Mouse (Mus musculus) hindbrain, embryonic 14.5 days (tissue): Measurements from ENCODE around the gene Olfr392. TPM values are rescaled to one million over a fixed set of nuclear protein-coding genes. Genes with fewer than 3 reads are reported as not detected.

Experiments used
- ATAC-seq: fragments of 200-750 bp; cut with Nextera tagmentation; 2 replicates; pipeline ENCODE4 v1.8.0; 2017; ENCODE audit warnings: moderate number of reproducible peaks, mild to moderate bottlenecking, moderate TSS enrichment, moderate library complexity; ENCODE audit not compliant: low FRiP score
- DNase-seq: peaks from one replicate; pipeline ENCODE4 v3.0.0-alpha.2; 2015; ENCODE audit warnings: low spot score
- H3K27ac ChIP-seq: fragments of 300-500 bp; sonication (generic); 2 replicates; pipeline ENCODE4 v1.5.1; 2014; ENCODE audit warnings: mild to moderate bottlenecking, moderate library complexity
- H3K27me3 ChIP-seq: fragments of 300-500 bp; sonication (generic); 2 replicates; pipeline ENCODE4 v1.6.1; 2014; ENCODE audit warnings: mild to moderate bottlenecking, low read length, mixed read lengths; ENCODE audit not compliant: control insufficient read depth, insufficient read depth
- H3K36me3 ChIP-seq: fragments of 300-500 bp; sonication (generic); replicated peaks from 2 replicates; pipeline ENCODE4 v1.6.1; 2014; ENCODE audit not compliant: control insufficient read depth, insufficient read depth
- H3K4me1 ChIP-seq: fragments of 300-500 bp; sonication (generic); replicated peaks from 2 replicates; pipeline ENCODE4 v1.6.1; 2014; ENCODE audit warnings: antibody characterized with exemption, low read length, mixed read lengths; ENCODE audit not compliant: control insufficient read depth, insufficient read depth
- H3K4me2 ChIP-seq: fragments of 300-500 bp; sonication (generic); replicated peaks from 2 replicates; pipeline ENCODE4 v1.6.1; 2014; ENCODE audit warnings: mild to moderate bottlenecking, moderate library complexity
- H3K4me3 ChIP-seq: fragments of 300-500 bp; sonication (generic); replicated peaks from 2 replicates; pipeline ENCODE4 v1.5.1; 2014; ENCODE audit warnings: mild to moderate bottlenecking, low read length
- H3K9ac ChIP-seq: fragments of 300-500 bp; sonication (generic); 2 replicates; pipeline ENCODE4 v1.6.1; 2014
- H3K9me3 ChIP-seq: fragments of 300-500 bp; sonication (generic); 2 replicates; pipeline ENCODE4 v1.6.1; 2016; ENCODE audit warnings: low read length; ENCODE audit not compliant: control insufficient read depth
- WGBS: fragments of 180-500 bp; shearing (Covaris S2); extraction: QIAGEN DNeasy Blood & Tissue Kit; methylation state at CpG from one replicate; pipeline ENCODE4 v1.1.7; 2014; 5-methylcytosine and 5-hydroxymethylcytosine counted together
- polyA plus RNA-seq: library from polyadenylated mRNA; unstranded; fragments of >200 nt; fragmentation: Nextera tagmentation; extraction: Ambion mirVana; gene quantifications from 2 replicates; pipeline ENCODE4 v1.2.1, GENCODE M21; 2014

The Olfr392 gene
- not detected in 2 replicates for polyA plus RNA-seq

DNA sequence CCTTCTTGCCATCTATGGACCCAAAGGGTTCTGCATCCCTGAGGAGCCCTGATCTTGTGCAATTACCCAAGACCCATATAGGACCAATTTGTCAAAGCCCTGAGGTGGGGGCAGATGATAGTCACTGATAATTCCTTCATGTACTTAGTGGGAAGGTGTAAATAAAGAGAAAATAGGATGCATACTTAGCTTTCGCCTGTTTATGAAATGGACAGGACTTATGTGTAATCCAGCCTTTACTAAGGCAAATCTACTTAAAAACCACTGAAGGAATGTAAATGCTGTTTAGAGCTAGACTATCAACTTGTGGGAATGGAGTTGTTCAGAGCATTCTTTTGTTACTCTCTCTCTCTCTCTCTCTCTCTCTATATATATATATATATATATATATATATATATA lies at the start of gene Olfr392:
TSS of gene Olfr392 (minus strand) at position 101 of the 400 bp plus-strand sequence.
- WGBS, result 96% methylated on average over 1 of the region's 1 CpGs
- Histone ChIP-seq H3K9me3 (peaks cover 10% of the 10 kb centered on the region), H3K4me2 (no peak within 1 kb of the TSS), H3K4me3 (no peak within 1 kb of the TSS), H3K27ac (no peak within 1 kb of the TSS), H3K27me3 (no peaks in the 10 kb centered on the region), H3K9ac (no peak within 1 kb of the TSS), H3K4me1 (no peaks in the 10 kb centered on the region), H3K36me3 (no peaks in the 10 kb centered on the region)
- no peak for ATAC-seq
- no peak for DNase-seq

DNA sequence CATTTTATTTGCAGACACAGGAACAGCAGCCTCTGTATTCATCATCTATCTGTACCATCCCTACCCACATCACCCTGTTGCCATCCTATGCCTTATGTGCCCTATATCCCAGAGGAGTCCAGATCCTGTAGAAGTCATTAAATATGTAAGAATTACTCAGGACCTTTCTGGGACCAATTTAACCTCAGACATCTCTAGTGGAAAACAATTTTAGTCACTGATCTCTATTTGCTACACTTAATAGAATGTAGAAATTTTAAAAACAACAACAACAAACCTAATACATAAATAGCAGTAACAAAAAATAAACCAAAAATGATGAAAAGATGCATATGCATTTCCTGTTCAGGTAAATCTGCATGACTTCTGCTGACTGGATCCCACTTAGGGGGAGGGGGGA lies 34.5 kb upstream of the Olfr392 start, which contains the start of gene Olfr393:
TSS of gene Olfr393 (minus strand) at position 101 of the 400 bp plus-strand sequence.
- H3K4me3 ChIP-seq, result no peak within 1 kb of the TSS
- H3K9me3 ChIP-seq, result peaks cover 5% of the 10 kb centered on the region; the same call in 1 of the 2 replicates
- H3K27ac ChIP-seq, result no peak within 1 kb of the TSS
- no peak within 1 kb of the TSS for H3K9ac ChIP-seq
- H3K27me3 ChIP-seq, result no peaks in the 10 kb centered on the region
- H3K36me3 ChIP-seq, result no peaks in the 10 kb centered on the region
- H3K4me2 ChIP-seq, result no peak within 1 kb of the TSS
- H3K4me1 ChIP-seq, result no peaks in the 10 kb centered on the region
- no peak for ATAC-seq
- no peak for DNase-seq

DNA sequence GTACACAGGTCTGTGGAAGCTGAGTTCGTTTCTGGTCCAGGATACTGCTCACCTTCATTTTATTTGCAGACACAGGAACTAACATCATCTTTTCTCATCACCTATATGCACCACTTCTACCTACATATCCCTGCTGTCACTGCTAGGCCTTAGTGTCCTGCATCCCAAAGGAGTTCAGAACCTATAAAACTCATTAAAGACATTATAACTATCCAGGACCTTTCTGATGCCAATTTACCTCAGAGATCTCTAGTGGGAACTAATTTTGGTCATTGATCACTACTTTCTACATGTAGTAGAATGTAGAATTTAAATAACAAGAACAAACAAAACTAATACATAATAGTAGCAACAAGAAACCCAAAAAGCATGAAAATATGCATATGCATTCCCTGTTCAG lies 13.9 kb downstream of the Olfr392 start, which contains the start of gene Olfr391-ps:
TSS of gene Olfr391-ps (minus strand) at position 101 of the 400 bp plus-strand sequence.
- Histone ChIP-seq H3K9me3 (peaks cover 18% of the 10 kb centered on the region; the same call in 1 of the 2 replicates), H3K27ac (no peak within 1 kb of the TSS), H3K4me1 (no peaks in the 10 kb centered on the region), H3K4me3 (no peak within 1 kb of the TSS), H3K4me2 (no peak within 1 kb of the TSS), H3K27me3 (no peaks in the 10 kb centered on the region), H3K9ac (no peak within 1 kb of the TSS), H3K36me3 (no peaks in the 10 kb centered on the region)
- ATAC-seq (no peak), DNase-seq (no peak)
- 44% methylated on average over 1 of the region's 1 CpGs for WGBS

DNA sequence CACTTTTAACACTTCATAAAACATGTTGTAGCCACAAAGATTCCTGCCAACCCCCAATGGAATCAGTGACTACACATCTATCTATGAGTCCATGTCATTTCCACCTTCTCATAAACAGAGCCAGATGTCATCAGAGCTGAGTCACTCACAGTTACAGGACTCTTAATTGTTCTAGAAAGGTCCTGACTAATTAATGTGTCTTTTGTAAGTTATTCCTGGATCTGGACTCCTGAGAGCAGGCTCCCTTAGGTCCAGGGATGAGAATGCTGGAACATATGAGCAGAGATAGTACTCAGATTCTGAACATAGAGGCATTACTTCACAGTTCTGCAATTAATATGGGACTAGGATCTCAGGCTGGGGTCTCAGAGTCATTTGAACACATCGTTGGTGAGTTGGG lies 34.2 kb downstream of the Olfr392 start, which contains the start of gene Olfr390:
TSS of gene Olfr390 (plus strand) at position 301 of the 400 bp plus-strand sequence.
- H3K4me1 ChIP-seq, result no peaks in the 10 kb centered on the region
- no peak within 1 kb of the TSS for H3K4me2 ChIP-seq
- no peak for ATAC-seq

DNA sequence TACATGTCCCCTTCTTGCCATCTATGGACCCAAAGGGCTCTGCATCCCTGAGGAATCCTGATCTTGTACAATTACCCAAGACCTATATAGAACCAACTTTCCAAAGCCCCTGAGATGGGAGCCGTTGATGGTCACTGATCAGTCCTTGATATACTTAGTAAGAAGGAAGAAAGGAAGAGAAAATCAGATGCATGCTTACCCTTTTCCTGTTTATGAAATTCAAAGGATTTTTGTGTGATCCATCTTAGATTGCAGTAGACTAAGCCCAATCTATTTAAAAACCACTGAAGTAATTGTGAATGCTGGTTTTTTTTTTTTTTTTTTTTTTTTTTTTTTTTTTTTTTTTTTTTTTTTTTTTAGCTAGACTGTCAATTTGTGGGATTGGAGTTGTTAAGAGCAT lies 36.2 kb downstream of the Olfr392 start, which contains the start of gene Olfr389:
TSS of gene Olfr389 (minus strand) at position 101 of the 400 bp plus-strand sequence.
- Histone ChIP-seq H3K27me3 (no peaks in the 10 kb centered on the region), H3K27ac (no peak within 1 kb of the TSS), H3K36me3 (no peaks in the 10 kb centered on the region), H3K4me2 (no peak within 1 kb of the TSS), H3K9me3 (peaks cover 14% of the 10 kb centered on the region; the same call in 1 of the 2 replicates), H3K9ac (no peak within 1 kb of the TSS), H3K4me1 (no peaks in the 10 kb centered on the region), H3K4me3 (no peak within 1 kb of the TSS)
- DNase-seq (no peak), ATAC-seq (no peak)
- 91% methylated on average over 1 of the region's 1 CpGs for WGBS

More for the DNA sequence above, 34.2 kb downstream of the Olfr392 start, which contains the start of gene Olfr390:
- Histone ChIP-seq H3K27ac (no peak within 1 kb of the TSS), H3K27me3 (no peaks in the 10 kb centered on the region), H3K36me3 (no peaks in the 10 kb centered on the region), H3K9me3 (0 out of 2 replicates have a peak, but pooled peaks cover 8% of the 10 kb centered on the region), H3K4me3 (no peak within 1 kb of the TSS), H3K9ac (no peak within 1 kb of the TSS)
- WGBS, result 74% methylated on average over 1 of the region's 1 CpGs
- no peak for DNase-seq

Other genes with a start within 250 kb of the Olfr392 start
- gene Olfr385, start 224.0 kb downstream of the Olfr392 start, polyA plus RNA-seq, result not detected in 2 replicates
- gene Olfr384, start 218.5 kb downstream of the Olfr392 start, polyA plus RNA-seq, result not detected in 2 replicates
- gene Zfp735, start 128.3 kb downstream of the Olfr392 start, polyA plus RNA-seq, result not detected in 2 replicates
- not detected in 2 replicates for gene Olfr389, start 36.3 kb downstream of the Olfr392 start, polyA plus RNA-seq
- not detected in 2 replicates for gene Olfr390, start 34.1 kb downstream of the Olfr392 start, polyA plus RNA-seq
- not detected in 2 replicates for gene Olfr391-ps, start 14.0 kb downstream of the Olfr392 start, polyA plus RNA-seq
- not detected in 2 replicates for gene Olfr393, start 34.4 kb upstream of the Olfr392 start, polyA plus RNA-seq
- not detected in 2 replicates for gene Olfr394, start 73.7 kb upstream of the Olfr392 start, polyA plus RNA-seq
- not detected in 2 replicates for gene Olfr395, start 92.2 kb upstream of the Olfr392 start, polyA plus RNA-seq
- gene Olfr23, start 119.6 kb upstream of the Olfr392 start, polyA plus RNA-seq, result not detected in 2 replicates
- gene Olfr397, start 143.8 kb upstream of the Olfr392 start, polyA plus RNA-seq, result not detected in 2 replicates
- not detected in 2 replicates for gene Olfr398, start 173.4 kb upstream of the Olfr392 start, polyA plus RNA-seq
- gene Olfr139, start 239.5 kb upstream of the Olfr392 start, polyA plus RNA-seq, result not detected in 2 replicates
- not detected in 2 replicates for gene Olfr399, start 239.6 kb upstream of the Olfr392 start, polyA plus RNA-seq